Mouse (Mus musculus): ENCODE measurements at regions not wholly inside any gene's neighbourhood (a gene's known extent, or its start where the extent isn't known, plus 50 kb on each side); places are given as distances from the start of the nearest gene placed in this dataset.
A peak's percentile ranks its signal among the peaks of the same experiment; 100 is the strongest.

DNA sequence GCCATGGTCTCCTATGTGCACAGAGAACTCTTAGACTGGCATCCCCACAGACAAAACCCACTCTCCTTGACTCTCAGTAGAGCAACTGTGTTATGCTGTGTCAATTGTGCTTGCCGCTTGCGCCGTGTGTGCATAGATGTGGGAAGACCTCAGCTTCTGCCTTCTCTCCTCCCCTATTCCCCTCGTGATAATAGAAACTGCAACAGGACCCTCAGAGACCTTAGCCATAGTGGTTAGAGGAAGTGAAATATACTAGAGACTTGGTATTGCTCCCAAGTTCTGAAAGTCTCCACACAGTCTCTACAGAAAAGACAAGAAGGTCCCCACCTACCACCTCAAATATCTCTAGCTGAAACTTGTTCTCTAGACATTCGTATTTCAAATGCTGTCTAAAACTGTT, 188.2 kb upstream of the Hmga2 start:
- H3K36me3 ChIP-seq: no peaks in the 10 kb centered on the region
- H3K27ac ChIP-seq: no peak overlapping the region
- no peaks in the 10 kb centered on the region for H3K27me3 ChIP-seq
- H3K9ac ChIP-seq: no peak overlapping the region
- no peaks in the 10 kb centered on the region for H3K9me3 ChIP-seq
- 91% methylated on average over 5 of the region's 5 CpGs for WGBS
- H3K4me2 ChIP-seq: no peak overlapping the region
- peaks cover 18% of the 10 kb centered on the region for H3K4me1 ChIP-seq
- H3K4me3 ChIP-seq: no peak overlapping the region
- no peak for ATAC-seq (ENCODE audit: insufficient number of reproducible peaks, insufficient read depth, low FRiP score, low TSS enrichment, low read depth)

- 69% methylated on average over 11 of the region's 11 CpGs for WGBS
Measured at GRCm38 (mm10) chr10:120663396-120663795, 187.1 kb upstream of the Hmga2 start.

DNA sequence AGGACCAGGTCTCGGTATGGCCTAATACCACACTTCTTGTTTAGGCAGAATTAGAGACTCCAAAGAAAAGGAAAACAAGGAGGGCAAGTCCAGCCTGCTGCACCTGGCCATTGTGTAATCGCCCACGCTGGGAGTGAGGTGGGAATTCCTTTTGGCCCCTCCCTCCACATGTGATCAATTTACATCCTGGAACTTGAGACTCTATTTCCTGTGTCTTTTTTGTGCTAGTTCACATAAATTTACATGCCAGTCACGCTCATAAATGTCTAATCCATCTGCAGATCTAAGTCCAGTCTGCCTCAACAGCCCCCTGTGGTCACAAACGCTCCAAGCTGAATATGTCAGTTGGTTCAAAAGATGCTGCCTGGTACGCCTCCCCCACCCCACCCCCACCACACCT, 184.2 kb upstream of the Hmga2 start:
- 26% methylated on average over 6 of the region's 6 CpGs for WGBS

More at GRCm38 (mm10) chr10:120663396-120663795, 187.1 kb upstream of the Hmga2 start:
- Histone ChIP-seq H3K27ac (no peak overlapping the region), H3K27me3 (no peaks in the 10 kb centered on the region), H3K4me2 (no peak overlapping the region), H3K9ac (no peak overlapping the region), H3K9me3 (no peaks in the 10 kb centered on the region), H3K4me3 (no peak overlapping the region), H3K4me1 (peaks cover 18% of the 10 kb centered on the region), H3K36me3 (no peaks in the 10 kb centered on the region)
- no peak for ATAC-seq (ENCODE audit: insufficient number of reproducible peaks, insufficient read depth, low FRiP score, low TSS enrichment, low read depth)

DNA sequence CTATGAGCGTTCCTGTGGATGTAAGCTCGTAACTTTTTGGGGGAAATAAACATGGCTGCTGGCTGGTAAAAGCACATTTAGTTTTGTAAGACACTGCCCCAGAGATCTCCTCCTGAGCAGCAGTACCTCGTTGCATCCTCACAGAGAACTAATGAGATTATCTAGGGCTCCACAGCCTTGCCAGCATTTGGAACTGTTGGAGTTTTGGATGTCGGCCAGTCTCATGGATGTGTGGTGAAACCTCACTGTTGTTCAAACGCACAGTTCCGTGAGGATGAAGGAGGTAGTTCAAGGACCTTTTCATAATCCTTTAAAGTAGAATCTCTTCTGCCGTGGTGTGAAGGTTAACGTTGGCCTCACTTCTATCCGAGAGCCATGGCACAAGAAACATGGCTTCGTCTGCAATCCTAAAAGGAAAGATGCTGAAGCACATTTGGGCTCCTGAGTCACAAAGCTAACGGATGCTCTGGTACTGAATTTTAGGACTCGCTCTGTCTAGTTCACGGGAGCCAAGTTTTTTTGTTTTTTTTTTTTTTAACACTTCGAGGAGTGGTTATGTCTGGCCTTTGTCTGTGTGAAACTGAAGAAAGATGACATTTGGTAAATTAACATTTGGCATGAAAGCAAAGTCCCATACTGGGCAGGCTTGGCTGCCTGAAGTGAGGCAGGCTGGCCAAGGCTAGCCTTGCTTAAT, 179.1 kb upstream of the Hmga2 start:
- 76% methylated on average over 14 of the region's 14 CpGs for WGBS
- Histone ChIP-seq H3K36me3 (no peaks in the 10 kb centered on the region), H3K27me3 (no peaks in the 10 kb centered on the region), H3K4me1 (peaks cover 5% of the 10 kb centered on the region; the same call in 1 of the 2 replicates), H3K4me3 (no peak overlapping the region), H3K27ac (no peak overlapping the region), H3K9me3 (peaks cover 1% of the 10 kb centered on the region; the same call in 1 of the 2 replicates), H3K4me2 (no peak overlapping the region), H3K9ac (no peak overlapping the region)
- ATAC-seq (ENCODE audit: insufficient number of reproducible peaks, insufficient read depth, low FRiP score, low TSS enrichment, low read depth): no peak

More for the DNA sequence above, 184.2 kb upstream of the Hmga2 start:
- H3K27ac ChIP-seq: no peak overlapping the region
- H3K27me3 ChIP-seq: no peaks in the 10 kb centered on the region
- H3K4me3 ChIP-seq: no peak overlapping the region
- peaks cover 8% of the 10 kb centered on the region for H3K4me1 ChIP-seq
- no peak overlapping the region for H3K4me2 ChIP-seq
- peak; percentile 32; the same call in 1 of the 2 replicates for ATAC-seq (ENCODE audit: insufficient number of reproducible peaks, insufficient read depth, low FRiP score, low TSS enrichment, low read depth)
- H3K36me3 ChIP-seq: no peaks in the 10 kb centered on the region
- no peak overlapping the region for H3K9ac ChIP-seq
- no peaks in the 10 kb centered on the region for H3K9me3 ChIP-seq

GRCm38 (mm10) chr10:120652525-120653215, 176.4 kb upstream of the Hmga2 start:
- Histone ChIP-seq H3K9ac (no peak overlapping the region), H3K36me3 (no peaks in the 10 kb centered on the region)
- WGBS: 65% methylated on average over 6 of the region's 6 CpGs

DNA sequence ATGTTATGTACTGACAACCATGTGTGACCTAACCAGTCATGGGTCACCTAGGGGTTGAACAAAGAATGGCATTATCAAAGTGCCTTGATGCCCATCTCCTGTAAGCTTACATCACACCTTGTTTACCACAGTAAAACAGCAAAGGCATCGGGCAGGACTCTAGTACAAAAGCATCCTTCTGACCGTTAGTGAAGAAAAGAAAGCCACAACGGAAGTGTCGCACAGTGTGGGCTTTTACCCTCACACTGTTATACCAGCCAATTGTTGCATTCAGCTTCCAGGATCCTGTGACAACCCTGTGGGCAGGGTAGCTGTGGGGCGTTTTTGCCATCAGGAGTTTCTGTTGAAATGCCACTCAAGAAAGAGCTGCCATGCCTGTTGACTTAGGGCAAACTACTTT, 175.6 kb upstream of the Hmga2 start:
- Histone ChIP-seq H3K36me3 (no peaks in the 10 kb centered on the region), H3K27ac (no peak overlapping the region), H3K4me2 (no peak overlapping the region), H3K4me3 (no peak overlapping the region), H3K4me1 (peaks cover 24% of the 10 kb centered on the region), H3K9me3 (peaks cover 4% of the 10 kb centered on the region; the same call in 1 of the 2 replicates), H3K9ac (no peak overlapping the region), H3K27me3 (no peaks in the 10 kb centered on the region)
- 91% methylated on average over 5 of the region's 5 CpGs for WGBS
- no peak for ATAC-seq (ENCODE audit: insufficient number of reproducible peaks, insufficient read depth, low FRiP score, low TSS enrichment, low read depth)

More at GRCm38 (mm10) chr10:120652525-120653215, 176.4 kb upstream of the Hmga2 start:
- no peak overlapping the region for H3K4me2 ChIP-seq
- peaks cover 4% of the 10 kb centered on the region; the same call in 1 of the 2 replicates for H3K9me3 ChIP-seq
- H3K4me1 ChIP-seq: peaks cover 15% of the 10 kb centered on the region
- no peak overlapping the region for H3K4me3 ChIP-seq
- H3K27me3 ChIP-seq: no peaks in the 10 kb centered on the region
- ATAC-seq (ENCODE audit: insufficient number of reproducible peaks, insufficient read depth, low FRiP score, low TSS enrichment, low read depth): no peak
- H3K27ac ChIP-seq: no peak overlapping the region

GRCm38 (mm10) chr10:120650336-120650735, 174.1 kb upstream of the Hmga2 start:
- 92% methylated on average over 9 of the region's 9 CpGs for WGBS
- no peak for ATAC-seq (ENCODE audit: insufficient number of reproducible peaks, insufficient read depth, low FRiP score, low TSS enrichment, low read depth)

DNA sequence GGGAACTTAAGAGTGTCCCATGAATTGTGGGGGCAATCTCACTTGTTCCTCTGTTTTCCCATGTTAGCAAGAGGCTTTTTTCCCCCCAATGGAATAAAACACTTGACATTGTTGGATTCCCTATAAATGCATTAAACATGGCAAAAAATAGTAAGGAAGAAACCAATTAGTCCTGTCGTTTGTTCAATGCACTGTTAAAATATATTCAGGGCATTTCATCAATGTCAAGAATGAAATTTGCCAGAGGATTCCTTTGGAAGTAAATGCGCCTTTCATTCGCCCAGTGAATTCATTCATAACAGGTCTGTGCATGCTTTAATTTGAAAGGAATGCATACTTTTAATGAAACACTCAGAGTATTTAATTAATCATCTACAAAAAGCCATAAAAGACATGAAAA, 172.5 kb upstream of the Hmga2 start:
- H3K4me1 ChIP-seq: peaks cover 34% of the 10 kb centered on the region
- WGBS: 36% methylated on average over 3 of the region's 3 CpGs
- H3K9me3 ChIP-seq: peaks cover 4% of the 10 kb centered on the region; the same call in 1 of the 2 replicates
- H3K4me3 ChIP-seq: no peak overlapping the region
- H3K27ac ChIP-seq: 0 out of 2 replicates have a peak overlapping the region, but pooled peaks have one; percentile 85
- no peak overlapping the region for H3K4me2 ChIP-seq
- ATAC-seq (ENCODE audit: insufficient number of reproducible peaks, insufficient read depth, low FRiP score, low TSS enrichment, low read depth): no peak
- no peaks in the 10 kb centered on the region for H3K36me3 ChIP-seq
- H3K9ac ChIP-seq: no peak overlapping the region; the same call in 1 of the 2 replicates
- no peaks in the 10 kb centered on the region for H3K27me3 ChIP-seq

More at GRCm38 (mm10) chr10:120650336-120650735, 174.1 kb upstream of the Hmga2 start:
- H3K36me3 ChIP-seq: no peaks in the 10 kb centered on the region
- H3K27ac ChIP-seq: no peak overlapping the region
- no peak overlapping the region for H3K4me2 ChIP-seq
- peaks cover 4% of the 10 kb centered on the region; the same call in 1 of the 2 replicates for H3K9me3 ChIP-seq
- H3K4me3 ChIP-seq: no peak overlapping the region
- H3K4me1 ChIP-seq: peaks cover 34% of the 10 kb centered on the region
- no peaks in the 10 kb centered on the region for H3K27me3 ChIP-seq
- H3K9ac ChIP-seq: no peak overlapping the region

- Histone ChIP-seq H3K27me3 (no peaks in the 10 kb centered on the region), H3K9ac (no peak overlapping the region), H3K36me3 (no peaks in the 10 kb centered on the region), H3K4me1 (peaks cover 33% of the 10 kb centered on the region), H3K27ac (peak overlapping the region; percentile 85; the same call in 1 of the 2 replicates), H3K9me3 (peaks cover 4% of the 10 kb centered on the region; the same call in 1 of the 2 replicates), H3K4me2 (no peak overlapping the region), H3K4me3 (no peak overlapping the region)
- WGBS: 37% methylated on average over 7 of the region's 7 CpGs
- ATAC-seq (ENCODE audit: insufficient number of reproducible peaks, insufficient read depth, low FRiP score, low TSS enrichment, low read depth): no peak
Measured at GRCm38 (mm10) chr10:120648031-120648430, 171.8 kb upstream of the Hmga2 start.

DNA sequence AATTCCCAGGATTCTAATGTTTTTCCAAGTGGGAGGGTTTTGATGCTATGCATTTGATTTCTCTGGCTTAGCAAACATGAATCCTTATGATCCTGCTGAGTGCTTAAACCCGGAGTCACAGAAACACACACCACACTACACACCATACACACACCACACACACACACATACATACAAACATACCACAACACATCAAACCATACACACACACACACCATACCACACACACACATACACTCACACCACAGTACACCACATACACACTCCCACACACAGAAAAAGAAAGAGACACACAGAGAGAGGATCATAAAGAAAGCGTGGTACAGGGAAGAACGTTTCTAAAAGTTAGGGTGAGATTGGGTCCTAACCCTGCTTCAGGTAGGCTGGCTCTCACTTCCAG, 171.1 kb upstream of the Hmga2 start:
- Histone ChIP-seq H3K4me1 (peaks cover 30% of the 10 kb centered on the region), H3K4me2 (peak overlapping the region; percentile 54), H3K9ac (peak overlapping the region; percentile 59; the same call in 1 of the 2 replicates), H3K36me3 (no peaks in the 10 kb centered on the region), H3K9me3 (peaks cover 4% of the 10 kb centered on the region; the same call in 1 of the 2 replicates), H3K27ac (peak overlapping the region; percentile 85), H3K4me3 (peak overlapping the region; percentile 11; the same call in 1 of the 2 replicates), H3K27me3 (no peaks in the 10 kb centered on the region)
- 0 out of 2 replicates have a peak, but pooled peaks have one; percentile 37 for ATAC-seq (ENCODE audit: insufficient number of reproducible peaks, insufficient read depth, low FRiP score, low TSS enrichment, low read depth)
- WGBS: 33% methylated on average over 3 of the region's 3 CpGs

- H3K9me3 ChIP-seq: peaks cover 4% of the 10 kb centered on the region; the same call in 1 of the 2 replicates
- no peaks in the 10 kb centered on the region for H3K36me3 ChIP-seq
- H3K4me3 ChIP-seq: peak overlapping the region; percentile 11
- peak; percentile 76 for ATAC-seq (ENCODE audit: insufficient number of reproducible peaks, insufficient read depth, low FRiP score, low TSS enrichment, low read depth)
- H3K27ac ChIP-seq: peak overlapping the region; percentile 85
- H3K4me1 ChIP-seq: peaks cover 30% of the 10 kb centered on the region
- whole genome bisulfite sequencing: 2% methylated on average over 14 of the region's 14 CpGs
- peak overlapping the region; percentile 59 for H3K9ac ChIP-seq
- peak overlapping the region; percentile 54 for H3K4me2 ChIP-seq
- no peaks in the 10 kb centered on the region for H3K27me3 ChIP-seq
Measured at GRCm38 (mm10) chr10:120646862-120647311, 170.6 kb upstream of the Hmga2 start.
